ENCODE assay signal across 18 mouse cellular contexts in the genomic region with DNA sequence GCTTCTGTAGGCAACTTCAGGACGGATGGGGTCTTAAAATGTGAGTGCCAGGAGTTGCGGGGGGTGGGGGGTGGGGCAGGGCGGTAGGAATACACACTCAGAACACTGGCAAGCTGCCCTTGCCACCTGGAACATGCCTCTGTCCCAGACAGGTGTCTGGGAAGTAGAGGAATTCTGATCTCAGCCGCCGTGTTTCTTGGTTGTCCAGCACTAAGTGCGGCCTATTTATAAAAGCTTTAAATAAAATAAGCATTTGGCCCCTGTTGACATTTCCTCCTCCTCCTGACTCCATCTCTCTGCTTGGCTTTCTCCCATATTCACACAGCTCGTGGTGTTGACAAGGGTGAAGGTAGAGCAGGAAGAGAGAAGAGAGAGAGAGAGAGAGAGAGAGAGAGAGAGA.
DNase-seq lines count a peak whose midpoint lies in the region; ATAC-seq lines count a peak whose summit lies in the region.
"Had no signal": no experiment of that assay in that cellular context is flagged by ENCODE, and none has a peak within 500 bp of the region (broad histone marks: within the 10 kb centered on the region; RNA-seq: fewer than 3 reads in every experiment).

No protein-coding gene starts in this region.

- no peak overlapping the region for H3K4me3 ChIP-seq in heart, embryonic 11.5 days (ENCODE audit: low read depth, low read length)
- no peak overlapping the region for H3K4me3 ChIP-seq in lung, embryonic 15.5 days
- H3K4me3 ChIP-seq in stomach, embryonic 16.5 days (replicated peaks; ENCODE audit: low read length), result no peak overlapping the region
- H3K4me3 ChIP-seq: hindbrain, embryonic 10.5 days; layer of hippocampus, adult 2 months; limb, embryonic 15.5 days had no signal

- H3K27ac ChIP-seq in heart, embryonic 11.5 days (ENCODE audit: low read depth, low read length), result peak overlapping the region; percentile 96
- peak overlapping the region; percentile 83 for H3K27ac ChIP-seq in lung, embryonic 15.5 days
- H3K27ac ChIP-seq in stomach, embryonic 16.5 days (ENCODE audit: low read length), result peak overlapping the region; percentile 91
- H3K27ac ChIP-seq: limb, embryonic 15.5 days had no signal

- H3K9me3 ChIP-seq in heart, embryonic 11.5 days (replicated peaks; ENCODE audit: control insufficient read depth, low read length), result no peaks in the 10 kb centered on the region
- H3K9me3 ChIP-seq in lung, embryonic 15.5 days, result no peaks in the 10 kb centered on the region
- no peaks in the 10 kb centered on the region for H3K9me3 ChIP-seq in stomach, embryonic 16.5 days (replicated peaks; ENCODE audit: control insufficient read depth, low read length)
- H3K9me3 ChIP-seq: hindbrain, embryonic 10.5 days; limb, embryonic 15.5 days had no signal

- 29% methylated on average over 7 of the region's 7 CpGs for WGBS in heart, embryonic 11.5 days (ENCODE audit: insufficient replicate concordance)
- 8% methylated on average over 7 of the region's 7 CpGs for WGBS in lung, embryonic 15.5 days
- 26% methylated on average over 7 of the region's 7 CpGs for WGBS in stomach, embryonic 16.5 days

- peaks cover 54% of the 10 kb centered on the region for H3K4me1 ChIP-seq in heart, embryonic 11.5 days (ENCODE audit: control insufficient read depth, insufficient read depth, low read length)
- peaks cover 32% of the 10 kb centered on the region for H3K4me1 ChIP-seq in lung, embryonic 15.5 days
- H3K4me1 ChIP-seq in stomach, embryonic 16.5 days (ENCODE audit: control insufficient read depth, insufficient read depth, low read length), result peaks cover 37% of the 10 kb centered on the region

- no peaks in the 10 kb centered on the region for H3K27me3 ChIP-seq in heart, embryonic 11.5 days (ENCODE audit: control insufficient read depth, insufficient read depth, low read length)
- no peaks in the 10 kb centered on the region for H3K27me3 ChIP-seq in lung, embryonic 15.5 days
- no peaks in the 10 kb centered on the region for H3K27me3 ChIP-seq in stomach, embryonic 16.5 days (ENCODE audit: control insufficient read depth, insufficient read depth, low read length)
- H3K27me3 ChIP-seq: limb, embryonic 15.5 days had no signal

- no peaks in the 10 kb centered on the region for H3K36me3 ChIP-seq in heart, embryonic 11.5 days (ENCODE audit: control insufficient read depth, insufficient read depth, low read length)
- no peaks in the 10 kb centered on the region for H3K36me3 ChIP-seq in lung, embryonic 15.5 days
- H3K36me3 ChIP-seq in stomach, embryonic 16.5 days (ENCODE audit: control insufficient read depth, insufficient read depth, low read length), result no peaks in the 10 kb centered on the region
- H3K36me3 ChIP-seq: hindbrain, embryonic 10.5 days; limb, embryonic 15.5 days had no signal

- intact Hi-C loops in heart, postnatal 10 days (cut with DNase I), result no loop called here

- H3K9ac ChIP-seq in heart, embryonic 11.5 days (ENCODE audit: low read depth, low read length), result no peak overlapping the region
- no peak overlapping the region for H3K9ac ChIP-seq in lung, embryonic 15.5 days
- H3K9ac ChIP-seq in stomach, embryonic 16.5 days (ENCODE audit: low read length), result no peak overlapping the region
- H3K9ac ChIP-seq: forebrain, postnatal 0 days; limb, embryonic 15.5 days; liver, postnatal 0 days had no signal

- no peak overlapping the region; the same call in 1 of the 2 replicates for H3K4me2 ChIP-seq in heart, embryonic 11.5 days
- no peak overlapping the region; the same call in 1 of the 2 replicates for H3K4me2 ChIP-seq in lung, embryonic 15.5 days
- H3K4me2 ChIP-seq in stomach, embryonic 16.5 days (ENCODE audit: low read depth, low read length), result no peak overlapping the region; the same call in 1 of the 2 replicates
- H3K4me2 ChIP-seq: limb, embryonic 15.5 days had no signal

- no peak; the same call in 1 of the 2 replicates for ATAC-seq in heart, embryonic 11.5 days (replicated peaks; ENCODE audit: insufficient number of reproducible peaks, low FRiP score, low TSS enrichment)
- peak; percentile 36; the same call in 1 of the 2 replicates for ATAC-seq in lung, embryonic 15.5 days (ENCODE audit: borderline replicate concordance, extremely low read depth, low FRiP score, low TSS enrichment)
- ATAC-seq in stomach, embryonic 16.5 days (ENCODE audit: insufficient read depth, low FRiP score), result peak; percentile 68; the same call in 1 of the 2 replicates
- no peak for ATAC-seq in activated CD4-positive, CD25-positive, alpha-beta regulatory T cell, adult 4 months
- ATAC-seq: liver, postnatal 0 days had no signal

- DNase-seq in heart, adult 9 months (ENCODE audit: low spot score in 2 of 2), result no peak
- no peak for DNase-seq in lung, postnatal 10 days
- DNase-seq in heart, postnatal 10 days, result peak; percentile 67 to 69
- DNase-seq in layer of hippocampus, postnatal 36 days, result no peak
- DNase-seq: adrenal gland, postnatal 14 days; cerebellum, adult 8-10 months; gastrocnemius, postnatal 10 days; liver, postnatal 0 days; right cerebral cortex, postnatal 25 days; thymus, adult 2 months had no signal

Comparison
In these comparisons a context has a peak if more than half of its experiments do, and no peak if none do; other contexts are left out.
1. DNase-seq: peak in heart, postnatal 10 days (2 of 2); none in heart, adult 9 months (0 of 2), lung, postnatal 10 days (single experiment) and layer of hippocampus, postnatal 36 days (0 of 2).
2. ATAC-seq: peak in lung, embryonic 15.5 days (single experiment) and stomach, embryonic 16.5 days (single experiment); none in heart, embryonic 11.5 days (single experiment) and activated CD4-positive, CD25-positive, alpha-beta regulatory T cell, adult 4 months (single experiment).
3. Peak in every context shown above with its lines, with median percentiles within 50 percentile points of each other: H3K27ac ChIP-seq.